Mouse (Mus musculus): Measurements from ENCODE around the gene Mxd3.

- TF ChIP-seq POLR2A (IDR thresholded peaks at IDR 0.05; ENCODE audit: extremely low read depth, insufficient read depth, low read length): no peak
- TF ChIP-seq CTCF (IDR thresholded peaks at IDR 0.05; ENCODE audit: extremely low read depth, insufficient read depth, low read length): no peak
Measured at GRCm38 (mm10) chr13:55332331-55332730, 2.7 kb upstream of the Mxd3 start.

Data from cortical plate, adult 2 months (tissue).